Mouse (Mus musculus): ENCODE results near the gene Cd274. TPM values are rescaled to one million over a fixed set of nuclear protein-coding genes. Genes with fewer than 3 reads are reported as not detected.

Cd274 gene
- polyA plus RNA-seq, 1 experiment: 1.5 TPM

GRCm38 (mm10) chr19:29362173-29362930 lies 4.9 kb upstream of the Cd274 start:
- Histone ChIP-seq H3K27me3 (replicated peaks) (no peaks in the 10 kb centered on the region), H3K4me1 (peaks cover 49% of the 10 kb centered on the region), H3K36me3 (replicated peaks; ENCODE audit: low read length) (peaks cover 55% of the 10 kb centered on the region)

DNA sequence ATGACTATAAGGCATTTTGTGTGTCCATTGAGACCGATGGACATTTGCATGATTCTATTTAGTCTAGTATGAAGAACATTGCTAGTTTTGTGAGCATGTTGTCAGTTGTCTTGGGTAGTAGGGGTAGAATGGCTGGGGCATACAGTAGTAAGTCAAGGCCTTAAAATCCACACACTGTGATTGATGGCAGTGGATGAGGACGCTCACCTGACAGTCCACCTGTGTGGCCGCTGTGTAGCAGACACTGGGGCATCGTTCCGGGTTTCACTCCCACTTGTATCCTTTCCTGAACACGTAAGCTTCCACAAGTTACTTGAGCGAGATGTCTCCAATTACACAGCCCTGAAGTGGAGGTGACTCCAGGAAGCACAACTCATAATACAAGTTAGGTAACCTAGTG lies 3.7 kb upstream of the Cd274 start:
- TF ChIP-seq FLI1 (IDR thresholded peaks at IDR 0.05; ENCODE audit: low read length): no peak
- TF ChIP-seq GATA1 (IDR thresholded peaks at IDR 0.05; ENCODE audit: borderline replicate concordance, low read length): no peak
- peaks cover 61% of the 10 kb centered on the region for H3K4me1 ChIP-seq
- no peaks in the 10 kb centered on the region for H3K9me3 ChIP-seq
- no peaks in the 10 kb centered on the region for H3K27me3 ChIP-seq (replicated peaks)
- H3K36me3 ChIP-seq (replicated peaks; ENCODE audit: low read length): peaks cover 44% of the 10 kb centered on the region
- H3K4me3 ChIP-seq (replicated peaks): no peak overlapping the region

More at GRCm38 (mm10) chr19:29362173-29362930, 4.9 kb upstream of the Cd274 start:
- TF ChIP-seq FLI1 (IDR thresholded peaks at IDR 0.05; ENCODE audit: low read length) (no peak), GATA1 (IDR thresholded peaks at IDR 0.05; ENCODE audit: borderline replicate concordance, low read length) (no peak)
- Histone ChIP-seq H3K9me3 (no peaks in the 10 kb centered on the region), H3K4me3 (replicated peaks) (peak overlapping the region; percentile 93)

DNA sequence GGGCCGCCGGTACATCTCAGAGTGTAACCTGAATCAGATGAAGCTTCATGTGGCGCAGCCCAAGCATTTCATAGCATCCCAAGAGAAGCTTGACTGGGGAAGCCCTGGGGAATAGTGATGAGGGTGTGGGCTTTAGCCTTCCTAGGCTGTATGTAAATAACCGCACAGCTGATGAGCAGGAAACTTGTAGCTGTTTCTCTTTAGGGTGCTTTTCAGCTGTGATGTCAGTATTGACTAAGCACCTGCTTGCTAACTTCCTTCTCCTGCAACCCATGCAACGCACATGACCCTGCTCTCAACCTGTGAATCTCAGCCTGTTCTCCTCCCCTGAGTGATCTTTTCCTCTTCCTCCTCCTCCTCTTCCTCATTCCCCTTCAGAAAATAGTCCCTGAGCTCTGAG lies 3.2 kb upstream of the Cd274 start:
- no peak overlapping the region for H3K4me3 ChIP-seq (replicated peaks)
- peaks cover 39% of the 10 kb centered on the region for H3K36me3 ChIP-seq (replicated peaks; ENCODE audit: low read length)
- H3K9me3 ChIP-seq: no peaks in the 10 kb centered on the region
- no peaks in the 10 kb centered on the region for H3K27me3 ChIP-seq (replicated peaks)
- peaks cover 66% of the 10 kb centered on the region for H3K4me1 ChIP-seq
- no peak for TF ChIP-seq FLI1 (IDR thresholded peaks at IDR 0.05; ENCODE audit: low read length)
- no peak for TF ChIP-seq GATA1 (IDR thresholded peaks at IDR 0.05; ENCODE audit: borderline replicate concordance, low read length)

- Histone ChIP-seq H3K27me3 (replicated peaks) (no peaks in the 10 kb centered on the region), H3K4me3 (replicated peaks) (no peak overlapping the region), H3K4me1 (peaks cover 72% of the 10 kb centered on the region), H3K9me3 (no peaks in the 10 kb centered on the region), H3K36me3 (replicated peaks; ENCODE audit: low read length) (peaks cover 31% of the 10 kb centered on the region)
- TF ChIP-seq GATA1 (IDR thresholded peaks at IDR 0.05; ENCODE audit: borderline replicate concordance, low read length) (no peak), FLI1 (IDR thresholded peaks at IDR 0.05; ENCODE audit: low read length) (no peak)
Measured at GRCm38 (mm10) chr19:29365105-29365504, 2.1 kb upstream of the Cd274 start.

- Histone ChIP-seq H3K4me3 (replicated peaks) (peak overlapping the region; percentile 95), H3K4me1 (peaks cover 72% of the 10 kb centered on the region)
Measured at GRCm38 (mm10) chr19:29366226-29366968, 858 bp upstream of the Cd274 start.

GRCm38 (mm10) chr19:29368041-29368440 lies 786 bp downstream of the Cd274 start:
- Histone ChIP-seq H3K9me3 (no peaks in the 10 kb centered on the region), H3K27me3 (replicated peaks) (no peaks in the 10 kb centered on the region), H3K36me3 (replicated peaks; ENCODE audit: low read length) (peaks cover 21% of the 10 kb centered on the region), H3K4me1 (peaks cover 70% of the 10 kb centered on the region), H3K4me3 (replicated peaks) (peak overlapping the region; percentile 95)
- TF ChIP-seq GATA1 (IDR thresholded peaks at IDR 0.05; ENCODE audit: borderline replicate concordance, low read length) (no peak), FLI1 (IDR thresholded peaks at IDR 0.05; ENCODE audit: low read length) (no peak)

More at GRCm38 (mm10) chr19:29366226-29366968, 858 bp upstream of the Cd274 start:
- Histone ChIP-seq H3K36me3 (replicated peaks; ENCODE audit: low read length) (peaks cover 21% of the 10 kb centered on the region), H3K27me3 (replicated peaks) (no peaks in the 10 kb centered on the region), H3K9me3 (no peaks in the 10 kb centered on the region)
- TF ChIP-seq GATA1 (IDR thresholded peaks at IDR 0.05; ENCODE audit: borderline replicate concordance, low read length): no peak
- no peak for TF ChIP-seq FLI1 (IDR thresholded peaks at IDR 0.05; ENCODE audit: low read length)

DNA sequence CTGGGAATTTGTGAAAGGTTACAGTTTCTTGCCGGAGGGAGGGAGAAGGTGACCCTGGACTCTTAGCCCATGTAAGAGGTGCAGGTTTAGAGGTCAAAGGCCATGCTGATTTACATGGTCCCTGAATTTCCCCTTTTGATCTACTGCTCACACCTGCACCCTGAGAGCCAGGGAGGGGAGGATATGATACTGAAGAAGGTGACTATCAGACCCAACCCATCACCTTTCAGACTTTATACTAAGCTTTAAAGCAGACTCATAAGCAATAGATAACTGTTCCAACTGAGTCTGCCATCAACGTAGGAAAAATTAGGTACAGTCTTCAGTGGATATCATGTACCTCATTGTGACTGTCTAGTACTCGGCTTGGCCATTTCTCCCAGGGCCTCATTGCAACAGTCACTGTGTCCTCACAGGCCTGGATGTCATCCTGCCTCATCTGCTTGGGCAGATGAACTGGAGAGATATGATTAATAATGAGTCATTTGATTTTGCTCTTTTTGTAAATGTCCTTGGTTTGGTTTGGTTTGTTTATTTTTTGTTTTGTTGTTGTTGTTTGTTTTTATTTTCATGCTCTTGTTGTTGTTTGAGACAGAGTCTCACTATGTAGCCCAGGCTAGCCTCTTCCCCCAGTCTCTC lies 1.5 kb downstream of the Cd274 start:
- peaks cover 19% of the 10 kb centered on the region for H3K36me3 ChIP-seq (replicated peaks; ENCODE audit: low read length)
- H3K27me3 ChIP-seq (replicated peaks): no peaks in the 10 kb centered on the region
- TF ChIP-seq FLI1 (IDR thresholded peaks at IDR 0.05; ENCODE audit: low read length) (no peak), GATA1 (IDR thresholded peaks at IDR 0.05; ENCODE audit: borderline replicate concordance, low read length) (no peak)
- H3K4me3 ChIP-seq (replicated peaks): peak overlapping the region; percentile 86
- no peaks in the 10 kb centered on the region for H3K9me3 ChIP-seq
- H3K4me1 ChIP-seq: peaks cover 75% of the 10 kb centered on the region

DNA sequence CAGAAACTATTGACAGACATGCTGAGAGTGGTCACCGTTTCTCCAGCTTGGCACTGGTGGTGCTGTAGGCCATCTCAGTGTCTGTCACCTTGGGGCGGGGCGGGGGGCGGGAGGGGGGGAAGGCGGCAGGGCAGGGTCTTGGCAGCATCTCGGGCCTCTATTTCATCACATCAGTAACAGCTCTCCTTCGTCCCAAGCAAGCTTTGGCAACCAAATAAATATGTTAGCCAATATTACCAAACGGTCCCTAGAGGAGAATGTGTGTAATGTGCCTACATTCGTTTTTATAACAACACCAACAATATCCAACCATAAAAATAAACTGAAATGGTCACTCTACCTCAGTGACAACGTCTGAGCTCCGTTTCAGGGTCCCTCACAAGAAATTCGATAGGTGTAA lies 2.9 kb downstream of the Cd274 start:
- H3K4me1 ChIP-seq: peaks cover 69% of the 10 kb centered on the region
- no peaks in the 10 kb centered on the region for H3K27me3 ChIP-seq (replicated peaks)
- no peak for TF ChIP-seq GATA1 (IDR thresholded peaks at IDR 0.05; ENCODE audit: borderline replicate concordance, low read length)
- no peak for TF ChIP-seq FLI1 (IDR thresholded peaks at IDR 0.05; ENCODE audit: low read length)
- H3K36me3 ChIP-seq (replicated peaks; ENCODE audit: low read length): peaks cover 17% of the 10 kb centered on the region
- H3K4me3 ChIP-seq (replicated peaks): peak overlapping the region; percentile 64
- no peaks in the 10 kb centered on the region for H3K9me3 ChIP-seq

- Histone ChIP-seq H3K27me3 (replicated peaks) (no peaks in the 10 kb centered on the region), H3K9me3 (no peaks in the 10 kb centered on the region), H3K4me1 (peaks cover 66% of the 10 kb centered on the region), H3K4me3 (replicated peaks) (peak overlapping the region; percentile 90), H3K36me3 (replicated peaks; ENCODE audit: low read length) (peaks cover 20% of the 10 kb centered on the region)
- TF ChIP-seq FLI1 (IDR thresholded peaks at IDR 0.05; ENCODE audit: low read length) (no peak), GATA1 (IDR thresholded peaks at IDR 0.05; ENCODE audit: borderline replicate concordance, low read length) (no peak)
Measured at GRCm38 (mm10) chr19:29370545-29371283, 3.5 kb downstream of the Cd274 start.
